Mouse (Mus musculus) natural killer cell, adult 2 months (primary cell): ENCODE measurements at regions not wholly inside any gene's neighbourhood (a gene's known extent, or its start where the extent isn't known, plus 50 kb on each side); places are given as distances from the start of the nearest gene placed in this dataset.
"Not testable (repeated sequence)": the region's sequence is repeated elsewhere in the genome, so short reads cannot be mapped to it uniquely, and the experiment has no call there.

Source experiments
- DNase-seq, 2 experiments: peaks; one replicate each; pipeline ENCODE4 v3.0.0; 2022; ENCODE audit warnings: low spot score in 2 of 2

DNA sequence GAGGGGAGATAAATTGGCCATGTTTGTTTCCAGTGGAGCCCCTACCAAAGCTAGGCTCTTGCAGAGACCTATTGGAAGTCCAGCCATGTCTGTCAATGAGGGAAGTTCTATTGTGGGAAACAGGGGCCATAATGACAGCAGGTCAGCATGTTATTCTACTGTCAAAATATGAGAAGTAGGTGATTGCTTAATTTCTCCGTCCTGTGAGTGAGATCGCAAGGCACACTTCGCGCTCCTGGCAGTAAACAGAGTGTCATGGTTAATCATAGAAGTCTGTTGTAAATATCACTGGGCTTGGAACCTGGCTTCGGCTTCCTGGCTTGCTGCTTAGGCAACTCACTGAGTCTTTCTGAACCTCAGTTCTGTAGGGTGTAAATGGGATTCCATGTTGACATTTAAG lies 72.5 kb upstream of the Ccdc122 start:
- DNase-seq = no peak

DNA sequence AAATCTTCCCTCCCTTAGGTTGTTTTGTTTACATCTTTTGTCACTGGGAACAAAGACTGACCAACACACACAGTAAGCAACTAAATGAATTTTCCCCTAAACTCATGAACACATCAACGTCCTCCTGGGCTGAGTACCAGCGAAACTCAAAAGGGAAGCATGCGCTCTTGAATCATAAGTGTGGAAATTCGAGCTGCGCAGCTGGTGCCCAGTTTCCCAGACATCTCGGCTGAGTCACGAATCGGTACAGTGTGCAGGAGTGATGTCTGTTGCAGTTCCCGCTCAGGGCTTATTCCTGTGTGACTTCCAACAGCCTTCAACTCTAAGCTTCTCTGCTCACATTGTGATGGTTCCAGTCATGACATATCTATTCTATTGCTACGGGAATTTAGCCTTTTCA lies 77.7 kb upstream of the Ccdc122 start:
- DNase-seq = no peak

DNA sequence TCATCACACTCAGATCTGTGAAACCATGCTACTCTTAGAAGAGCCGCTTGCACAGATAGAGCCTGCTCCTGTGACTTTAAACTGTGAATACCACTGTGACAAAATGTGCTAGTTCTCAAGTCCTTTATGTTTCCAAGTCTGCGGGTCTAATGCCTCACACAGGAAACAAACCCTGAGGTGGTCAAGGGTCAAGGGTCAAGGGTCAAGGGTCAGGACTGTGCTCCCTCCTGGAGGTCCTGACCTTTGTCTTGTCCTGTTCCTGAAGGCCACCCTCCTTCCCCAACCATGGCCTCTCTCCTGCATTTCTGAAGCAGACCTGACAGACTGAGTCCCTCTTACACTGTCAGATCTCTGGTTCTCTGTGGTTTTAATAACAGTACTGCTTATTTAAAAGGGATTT lies 79.4 kb upstream of the Ccdc122 start:
- DNase-seq = no peak

DNA sequence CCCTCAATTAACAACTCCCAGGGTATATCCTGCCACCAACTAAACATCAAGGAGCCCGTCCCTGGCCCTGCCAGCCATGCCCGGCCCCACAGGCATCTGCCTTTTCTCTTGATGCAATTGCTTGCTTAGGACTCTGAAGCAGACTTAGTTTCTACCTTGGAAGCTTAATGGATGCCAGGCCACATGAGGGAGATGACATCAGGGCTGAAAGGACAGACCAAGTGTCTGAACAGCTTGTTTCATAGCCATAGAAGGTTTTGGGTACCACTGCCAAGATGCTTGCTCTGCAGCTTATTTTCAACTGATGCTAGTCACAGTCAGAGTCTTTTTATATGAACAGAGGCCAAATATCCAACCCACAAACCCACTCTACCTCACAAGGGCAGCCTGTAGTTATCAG lies 83.4 kb upstream of the Ccdc122 start:
- no peak for DNase-seq

DNA sequence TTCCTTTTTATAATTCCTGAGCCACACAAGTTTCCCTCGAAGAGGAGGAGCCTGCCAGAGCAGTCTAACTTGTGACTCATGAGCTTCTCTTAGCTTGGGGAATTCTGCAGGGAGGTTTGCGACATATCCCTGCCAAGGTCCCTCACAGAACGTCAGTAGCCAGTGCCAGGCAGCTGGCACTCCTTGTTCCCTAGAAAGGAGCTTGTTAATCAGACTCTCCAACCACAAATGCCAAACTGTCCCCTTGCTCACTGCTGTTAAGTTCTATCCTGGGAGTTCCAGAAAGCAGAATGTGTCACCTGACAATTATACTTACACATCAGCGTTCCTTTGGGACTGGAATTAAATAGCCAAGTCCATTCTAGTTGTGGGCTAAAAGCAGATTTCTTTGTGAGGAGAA lies 85.1 kb upstream of the Ccdc122 start:
- DNase-seq = no peak

DNA sequence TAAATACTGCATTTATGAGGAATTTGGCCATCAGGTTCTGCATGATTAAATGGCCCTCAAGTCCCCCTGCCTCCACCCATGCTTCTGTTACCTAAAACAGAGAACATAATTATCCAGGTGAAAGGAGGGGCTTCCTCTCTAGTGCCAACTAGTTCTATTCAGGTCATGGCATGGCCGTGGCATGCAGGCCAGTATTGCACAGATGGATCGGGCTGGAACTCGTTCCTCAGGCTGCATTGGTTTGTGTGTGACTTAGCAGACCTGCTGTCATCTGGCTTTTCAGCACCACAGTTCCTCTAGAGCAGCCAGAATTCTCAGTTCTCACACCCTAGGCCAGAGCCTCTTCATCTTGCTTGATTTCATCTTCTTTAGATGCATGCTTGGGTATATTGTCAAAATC lies 87.2 kb upstream of the Ccdc122 start:
- DNase-seq = no peak

DNA sequence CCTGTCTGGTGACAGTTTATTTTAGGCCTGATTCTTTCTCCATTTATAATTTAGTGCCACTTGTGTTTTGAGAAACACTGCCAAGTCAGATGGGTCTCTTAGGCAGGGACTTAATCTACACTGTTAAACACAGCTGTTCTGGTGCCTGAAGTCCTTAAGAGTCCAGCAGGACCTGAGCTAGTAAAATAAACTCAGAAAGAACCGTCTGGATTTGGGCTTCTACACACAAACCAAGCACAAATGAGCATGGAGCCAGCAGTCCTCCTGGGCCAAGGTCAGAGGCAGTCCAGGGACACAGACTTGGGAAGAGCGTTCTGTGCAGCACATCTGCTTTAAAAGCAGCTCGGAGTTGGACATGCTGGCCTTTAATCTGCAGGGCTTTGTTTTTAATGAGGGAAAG lies 87.6 kb upstream of the Ccdc122 start:
- DNase-seq = no peak

DNA sequence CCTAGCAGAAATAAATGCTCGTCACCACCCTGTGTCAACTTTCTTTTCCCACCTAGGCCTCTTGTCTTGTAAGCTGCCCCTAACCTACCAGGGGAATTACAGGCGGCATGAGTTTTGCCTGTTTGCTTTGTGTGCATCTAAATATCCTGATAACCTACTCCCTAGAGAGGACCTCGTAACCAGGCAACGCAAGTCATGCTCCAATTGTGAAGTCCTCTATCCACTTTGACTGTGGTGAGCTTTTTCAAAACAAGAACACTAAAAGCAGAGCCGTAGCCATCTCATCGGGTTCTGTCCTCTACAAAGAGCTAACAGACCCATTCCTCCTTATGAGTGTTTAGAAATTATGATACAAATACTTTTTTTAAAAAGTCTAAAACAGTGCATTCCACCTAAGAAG lies 88.1 kb upstream of the Ccdc122 start:
- no peak for DNase-seq

DNA sequence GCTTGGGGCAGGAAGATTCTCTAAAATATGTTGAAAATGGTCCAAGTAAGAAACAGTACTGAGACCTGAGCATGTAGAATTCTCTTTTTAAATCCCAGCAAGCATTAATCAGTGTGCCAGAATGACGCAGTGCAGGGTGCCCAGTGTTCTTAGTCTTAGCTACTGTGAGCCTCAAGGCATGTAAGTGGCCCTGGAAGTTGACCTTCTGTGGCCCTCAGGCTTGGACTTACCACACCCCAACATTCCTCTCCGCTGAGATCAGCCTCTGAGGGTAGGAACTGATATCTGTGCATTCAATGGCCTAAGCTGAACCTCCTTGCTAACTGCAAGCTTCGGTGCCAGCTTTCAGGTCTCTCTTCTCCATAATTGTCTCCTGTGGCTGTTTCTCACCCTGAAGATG lies 89.4 kb upstream of the Ccdc122 start:
- no peak for DNase-seq

DNA sequence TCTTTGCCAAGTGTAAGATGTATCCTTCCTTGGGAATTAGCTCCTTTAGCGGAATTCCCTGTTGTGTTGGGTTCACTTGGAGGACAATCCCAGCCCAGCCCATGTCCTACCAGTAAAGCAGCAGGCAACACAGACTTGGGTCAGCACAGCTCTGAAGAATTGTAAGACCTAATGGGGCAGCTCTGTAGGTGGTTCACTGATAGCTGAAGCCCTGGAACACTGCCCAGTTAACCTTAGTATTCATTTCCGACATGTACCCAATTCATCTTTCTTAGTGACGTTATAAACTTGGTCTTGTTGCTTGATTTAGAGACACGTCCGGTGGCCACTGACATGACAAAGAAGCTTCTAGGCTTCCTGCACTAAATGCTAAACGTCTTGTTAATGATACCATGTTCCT lies 90.9 kb upstream of the Ccdc122 start:
- no peak for DNase-seq

DNA sequence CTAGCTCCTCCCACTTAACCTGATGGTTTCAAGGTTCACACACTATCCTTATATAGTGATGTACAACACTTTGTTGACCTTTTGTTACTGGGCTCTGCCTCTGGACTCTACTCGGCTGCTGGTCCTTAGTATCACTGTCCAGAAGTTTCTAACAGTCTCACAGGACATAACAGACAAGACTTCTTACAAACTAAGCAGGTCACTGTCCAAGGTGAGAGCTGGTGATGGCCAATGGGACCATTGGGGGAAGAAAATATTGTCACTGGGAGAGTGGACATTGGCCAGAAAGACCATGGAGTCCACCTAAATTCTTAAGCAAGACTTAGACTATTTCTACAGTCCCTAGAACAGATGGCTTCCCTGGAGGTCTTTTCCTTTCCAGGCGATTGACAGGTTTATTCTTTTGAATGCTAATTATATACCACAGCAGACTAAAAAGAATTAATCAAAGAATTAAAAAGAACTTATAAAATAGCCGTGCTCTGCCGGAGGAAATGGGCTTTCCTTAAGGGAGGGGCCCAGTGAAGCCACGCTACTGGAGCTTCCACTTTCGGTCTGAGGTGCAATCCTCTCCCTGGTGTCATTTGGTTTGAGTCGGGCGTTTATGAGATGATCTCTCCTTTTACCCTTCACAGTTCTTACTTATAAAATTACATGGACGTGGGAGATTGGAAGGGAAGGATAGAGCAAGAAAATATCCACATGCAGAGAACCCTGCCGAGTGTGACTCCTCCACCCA lies 94.9 kb upstream of the Ccdc122 start:
- no peak for DNase-seq

DNA sequence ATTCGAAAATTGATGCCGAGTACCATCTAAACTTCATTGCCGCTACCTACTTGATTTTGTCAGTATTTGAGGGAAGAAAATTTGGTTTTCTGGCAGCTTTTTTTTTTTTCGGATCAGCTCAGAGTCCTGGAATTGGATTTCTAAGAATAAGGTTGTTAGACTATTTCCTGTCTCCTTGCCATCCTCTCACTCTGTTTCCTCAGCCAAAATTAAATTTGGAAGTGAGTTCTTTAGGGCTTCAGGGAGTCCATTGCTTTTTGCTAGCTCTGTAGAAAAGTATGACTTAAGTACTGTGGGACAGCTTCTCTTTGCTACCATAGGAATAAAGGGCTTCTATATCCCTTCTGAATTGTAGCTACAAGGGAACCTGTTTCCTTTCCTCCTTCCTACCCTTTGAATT lies 96.1 kb upstream of the Ccdc122 start:
- DNase-seq = no peak

DNA sequence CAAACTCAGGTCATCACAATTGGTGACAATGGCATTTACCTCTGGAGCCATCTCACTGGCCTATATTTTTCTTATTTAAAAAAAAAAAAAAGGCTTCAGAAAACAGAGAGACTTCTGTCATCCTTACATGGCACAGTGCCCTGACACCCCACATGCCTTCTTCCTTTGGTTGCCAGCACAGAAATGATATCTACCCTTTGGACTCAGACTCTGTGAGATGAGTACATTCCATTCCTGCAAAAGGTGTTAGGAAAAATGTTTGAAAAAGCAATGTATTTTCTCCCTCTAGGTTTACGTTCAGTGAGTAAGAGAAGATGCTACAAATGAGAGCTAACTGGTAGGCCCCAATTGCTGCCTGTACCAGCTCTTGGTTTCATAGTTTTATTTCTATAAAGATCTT lies 99.9 kb upstream of the Ccdc122 start:
- no peak for DNase-seq

DNA sequence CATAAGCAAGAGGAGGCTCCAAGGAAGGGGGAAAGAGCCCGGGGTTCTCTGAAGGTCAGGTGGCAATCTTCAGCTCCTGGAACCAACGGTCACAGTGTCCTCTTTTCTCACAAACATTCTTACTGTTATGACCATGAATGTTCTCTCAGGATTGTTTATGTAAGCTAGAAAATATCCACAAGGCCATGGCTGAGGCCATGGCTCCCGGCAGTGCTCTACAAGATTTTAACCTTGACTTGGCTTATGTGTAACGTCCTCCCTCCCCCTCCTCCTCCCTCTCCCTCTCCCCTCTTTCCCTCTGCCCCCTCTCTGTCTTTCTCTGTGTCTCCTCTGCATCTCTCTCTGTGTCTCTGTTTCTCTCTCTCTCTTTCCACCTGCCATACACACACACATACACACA lies 100.5 kb upstream of the Ccdc122 start:
- not testable (repeated sequence) for DNase-seq

DNA sequence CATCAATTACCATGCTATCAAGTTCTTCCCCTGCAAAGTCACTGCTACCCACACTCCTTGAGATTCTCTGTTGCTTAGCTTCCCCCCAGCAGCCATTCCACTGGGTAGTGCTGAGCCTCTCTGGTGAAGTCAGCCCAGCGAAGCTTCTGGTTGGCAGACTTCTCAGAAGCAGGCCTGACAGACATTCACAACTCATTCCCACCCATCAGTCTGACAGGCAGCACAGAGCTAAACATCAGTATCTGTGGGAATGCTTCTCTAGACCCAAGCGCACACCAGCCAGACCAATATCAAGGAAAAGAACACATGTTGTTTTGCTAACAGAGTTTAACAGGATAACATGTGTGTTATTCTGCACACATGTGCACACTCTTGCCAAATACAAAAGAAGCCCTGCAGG lies 101.1 kb upstream of the Ccdc122 start:
- no peak for DNase-seq

DNA sequence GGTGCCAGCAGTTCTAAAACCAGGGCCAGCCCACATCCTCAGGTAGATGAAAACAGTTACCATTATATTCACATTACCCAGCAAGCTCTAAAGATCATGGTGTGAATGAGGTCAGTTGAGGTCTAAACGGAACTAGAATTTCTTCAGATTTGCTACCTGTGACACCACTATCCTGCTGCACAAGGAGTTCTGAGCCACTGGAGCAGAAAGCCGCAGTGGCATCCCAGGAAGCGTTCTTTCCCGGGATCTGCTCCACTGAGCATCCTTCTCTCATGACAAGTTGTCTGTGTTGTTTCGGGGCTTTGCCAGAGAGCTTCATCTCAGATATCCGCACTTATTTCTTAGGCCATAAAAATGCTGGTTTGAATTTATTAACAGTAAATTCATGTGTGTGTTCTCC lies 103.7 kb upstream of the Ccdc122 start:
- DNase-seq = no peak

DNA sequence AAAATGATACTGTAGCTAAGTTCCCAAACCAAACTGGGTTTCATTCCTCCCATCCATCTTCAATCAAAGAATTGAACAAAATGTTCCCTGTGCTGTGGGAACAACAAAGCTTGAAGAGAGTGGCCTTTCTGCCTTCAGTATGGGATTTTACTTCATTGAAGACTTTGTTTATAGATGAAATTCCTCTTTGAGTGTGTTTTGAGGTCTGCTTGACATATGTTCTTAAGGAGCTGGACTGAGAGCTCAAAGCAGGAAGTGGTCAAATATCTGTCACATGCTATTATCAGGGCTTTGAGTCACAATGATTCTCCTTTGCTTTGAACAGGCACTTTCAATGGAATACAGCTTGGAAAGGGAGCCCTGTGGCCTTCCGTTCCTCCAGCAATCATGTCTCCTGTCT lies 105.2 kb upstream of the Ccdc122 start:
- DNase-seq = no peak

DNA sequence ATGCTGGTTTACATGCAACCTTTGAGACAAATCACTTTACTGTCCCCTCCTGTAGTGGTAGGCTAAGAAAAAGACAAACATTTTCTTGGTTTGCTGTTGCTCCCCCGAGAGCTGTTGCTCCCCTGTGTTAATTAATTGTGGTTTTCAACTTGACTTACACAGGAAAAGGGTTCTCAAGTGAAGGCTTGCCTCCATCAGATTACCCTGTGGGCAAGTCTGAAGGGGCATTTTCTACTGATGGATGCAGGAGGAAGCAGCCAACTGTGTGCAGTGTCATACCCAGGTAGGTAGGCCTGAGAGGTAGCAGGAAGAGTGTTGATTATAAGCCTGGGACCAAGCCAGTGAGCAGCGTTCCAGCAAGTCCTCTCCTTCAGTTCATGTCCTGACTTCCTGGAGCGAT lies 107.0 kb upstream of the Ccdc122 start:
- DNase-seq = no peak

DNA sequence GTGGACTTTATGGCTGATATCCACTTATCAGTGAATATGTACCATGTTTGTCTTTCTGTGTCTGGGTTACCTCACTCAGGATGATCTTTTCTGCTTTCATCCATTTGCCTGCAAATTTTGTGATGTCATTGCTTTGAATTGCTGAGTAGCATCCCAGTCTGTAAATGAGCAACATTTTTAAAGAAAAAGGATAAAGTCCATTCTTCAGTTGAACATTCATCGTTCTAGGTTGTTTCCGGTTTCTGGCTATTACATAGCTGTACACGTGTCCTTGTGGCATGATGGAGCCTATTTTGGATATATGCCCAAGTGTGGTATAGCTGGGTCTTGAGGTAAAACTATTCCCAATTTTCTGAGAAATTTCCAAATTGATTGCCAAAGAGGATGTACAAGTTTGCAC lies 107.9 kb upstream of the Ccdc122 start:
- DNase-seq = no peak

DNA sequence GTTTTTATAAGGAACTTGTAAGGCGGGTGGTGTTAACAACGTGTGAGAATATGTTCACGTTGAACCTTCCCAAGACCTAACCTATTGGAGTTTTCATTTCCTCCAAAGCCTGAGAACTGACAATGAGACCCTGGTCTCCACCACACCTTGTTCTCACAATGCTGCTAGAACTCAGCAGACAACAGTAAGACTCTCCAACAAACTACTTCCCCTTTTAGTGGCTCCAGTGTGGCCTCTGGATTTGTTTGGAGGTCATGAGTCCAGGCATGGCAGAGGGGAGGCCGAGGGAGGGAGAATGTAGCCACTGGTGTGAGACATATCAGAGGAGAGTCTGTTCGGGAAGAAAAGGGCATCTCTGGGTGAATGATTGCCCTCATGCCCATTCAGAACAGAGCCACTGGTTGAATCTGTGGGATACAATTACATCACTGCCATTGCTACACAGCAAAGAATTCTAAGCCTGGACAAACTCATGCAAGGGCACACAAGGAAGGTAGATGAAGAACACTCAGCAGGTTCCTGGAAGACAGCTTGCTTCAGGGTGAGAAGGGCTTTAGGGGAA lies 109.2 kb upstream of the Ccdc122 start:
- DNase-seq = no peak

DNA sequence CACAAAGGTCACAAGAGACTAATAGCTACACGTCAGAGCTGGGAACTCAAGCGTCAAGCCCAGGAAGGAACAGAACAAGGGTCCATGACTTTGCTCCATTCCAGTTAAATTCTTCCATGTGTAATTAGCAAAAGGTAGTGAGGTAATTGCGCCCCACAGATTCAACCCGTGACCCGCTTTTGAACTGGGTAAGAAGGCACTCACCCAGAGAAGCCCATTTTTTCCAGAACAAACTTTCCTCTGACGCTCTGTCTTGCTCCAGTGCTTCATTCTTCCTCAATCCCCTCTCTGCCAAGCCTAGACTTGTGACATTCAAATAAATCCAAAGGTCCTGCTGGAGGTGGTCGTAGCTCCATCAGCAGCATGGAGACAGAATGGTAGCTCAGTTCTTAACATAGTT lies 110.2 kb upstream of the Ccdc122 start:
- DNase-seq = no peak

DNA sequence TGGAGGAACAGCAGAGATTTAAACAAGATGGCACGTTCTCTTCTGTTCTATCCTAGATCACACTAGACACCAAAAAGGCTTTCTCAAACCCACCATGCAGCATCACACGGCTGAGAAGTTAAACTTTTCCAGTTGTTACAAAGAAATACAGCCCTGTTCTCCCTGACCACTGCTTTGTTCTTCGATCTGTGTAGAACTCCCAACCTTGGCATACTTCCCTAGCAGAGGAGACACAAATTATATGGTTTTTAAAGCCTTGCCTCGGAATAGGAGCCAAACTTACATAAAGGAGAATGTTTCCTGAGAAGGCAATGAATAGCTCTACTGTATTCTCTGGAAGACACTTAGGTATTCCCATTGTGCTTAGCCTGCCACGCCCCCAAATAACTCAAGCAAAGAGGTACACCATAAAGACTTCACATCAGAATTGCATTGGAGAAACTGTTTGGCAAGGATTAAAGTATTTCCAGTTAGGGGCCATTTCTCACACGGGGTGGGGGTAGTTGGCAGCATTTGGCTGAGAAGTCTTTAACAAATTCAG lies 114.1 kb upstream of the Ccdc122 start:
- no peak for DNase-seq

DNA sequence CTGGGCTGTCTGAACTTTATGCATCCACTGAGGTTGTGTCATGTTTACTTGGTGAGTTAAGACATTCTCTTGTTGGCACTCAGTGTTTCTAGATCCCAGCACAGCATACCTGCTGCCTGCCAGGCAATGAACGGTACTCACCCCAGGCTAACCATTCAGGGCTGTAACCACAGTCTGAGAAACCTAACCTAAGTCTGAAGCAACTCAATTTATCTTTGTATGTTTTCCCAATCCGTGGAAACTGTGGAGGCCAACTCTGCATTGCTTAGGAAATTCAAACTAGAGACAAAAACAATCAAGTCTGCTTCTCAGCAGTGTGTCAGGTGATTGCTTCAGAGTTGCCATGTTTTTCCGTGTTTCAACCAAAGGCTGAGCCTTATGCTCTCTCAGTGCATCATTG lies 118.5 kb upstream of the Ccdc122 start:
- DNase-seq = no peak
